Mouse (Mus musculus) adipose tissue, adult 10 weeks (tissue): ENCODE results near the gene Astn2. TPM values are rescaled to one million over a fixed set of nuclear protein-coding genes. Genes with fewer than 3 reads are reported as not detected.

Experiments
- polyA plus RNA-seq: library from polyadenylated mRNA; stranded (reverse); fragments of 350-450 nt; fragmentation: Illumina TruSeq; extraction: RNeasy Lipid Tissue Mini Kit (QIAGEN cat#74804); gene quantifications from one replicate; pipeline ENCODE4 v1.2.3, GENCODE M21; 2014; ENCODE audit warnings: low read depth, low replicate concordance

The Astn2 gene
- 1.3 TPM for polyA plus RNA-seq

DNA sequence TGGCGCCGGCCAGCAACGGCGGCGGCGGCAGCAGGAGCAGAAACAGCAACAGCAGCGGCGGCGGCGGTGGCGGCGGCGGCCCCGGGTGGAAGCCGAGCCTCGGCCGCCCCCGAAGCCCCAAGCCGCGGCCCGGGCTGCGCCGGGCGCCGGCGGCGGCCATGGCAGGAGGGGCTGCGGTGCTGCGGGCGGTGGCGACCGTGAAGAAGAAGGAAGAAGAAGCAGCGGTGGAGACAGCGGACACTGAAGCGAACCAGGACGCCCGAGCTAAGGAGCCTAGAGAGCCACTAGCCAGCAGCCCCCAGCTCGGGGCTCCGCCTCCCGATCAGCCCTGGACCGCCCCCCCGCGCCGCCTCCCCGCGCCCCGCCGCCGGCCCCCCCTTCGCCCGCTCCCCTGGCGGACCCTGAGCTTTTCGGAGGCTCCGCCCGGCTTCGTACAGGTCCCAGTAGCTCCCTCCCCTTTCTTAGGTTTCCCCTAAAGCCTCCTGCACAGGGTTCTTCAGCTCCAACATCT, at the start of gene Astn2:
Gene Astn2 (minus strand): TSS at position 411 of the 511 bp plus-strand sequence.

DNA sequence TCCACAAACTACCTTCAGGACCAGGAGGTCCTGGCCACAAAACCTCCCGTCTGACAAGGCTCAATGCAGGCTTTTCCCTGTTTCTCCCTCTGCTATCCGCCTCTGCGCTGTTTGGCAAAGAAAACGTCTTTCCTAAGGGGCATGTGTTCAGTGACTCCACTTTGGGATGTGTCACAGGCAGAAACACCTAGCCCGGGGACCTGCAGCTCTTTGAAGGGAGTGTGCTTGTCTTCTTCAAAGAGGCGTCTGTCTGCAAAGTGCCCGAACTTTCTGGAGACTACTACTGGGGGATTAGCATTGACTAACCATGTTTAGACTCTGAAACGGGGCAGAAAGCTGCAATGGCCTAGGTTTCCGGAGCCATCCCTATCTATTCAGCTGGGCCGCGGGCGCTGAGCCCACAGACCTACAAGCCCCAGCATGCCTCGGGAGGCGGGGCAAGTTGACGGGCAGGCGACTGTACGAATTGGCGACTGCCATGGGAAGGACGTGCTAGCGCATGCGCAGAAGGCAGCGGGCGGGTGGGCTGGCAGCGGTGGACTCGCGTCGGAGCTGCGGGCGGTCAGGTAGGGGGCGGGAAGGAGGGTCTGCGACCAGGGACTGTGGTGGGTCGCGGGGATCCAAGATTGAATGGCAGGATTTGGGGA, 799.8 kb downstream of the Astn2 start, which contains the start of gene Trim32:
Gene Trim32 (plus strand): TSS at position 483 of the 647 bp plus-strand sequence.

